Mouse (Mus musculus) erythroblast, embryonic 14.5 days (primary cell): Measurements from ENCODE around the gene Il12rb1.

Experiments
- GATA1 ChIP-seq: IDR thresholded peaks from 2 replicates; pipeline ENCODE4 v1.6.1; 2012; ENCODE audit warnings: low read length, inconsistent platforms, mixed read lengths
- TAL1 ChIP-seq: IDR thresholded peaks from 3 replicates; pipeline ENCODE4 v1.6.1; 2012; ENCODE audit warnings: low read length, inconsistent platforms, mixed read lengths

GRCm38 (mm10) chr8:70827010-70827409 lies 18.8 kb downstream of the Il12rb1 start:
- TF ChIP-seq GATA1: no peak
- no peak for TF ChIP-seq TAL1
